Mouse (Mus musculus): ENCODE results near the gene Ptgr2. TPM values are rescaled to one million over a fixed set of nuclear protein-coding genes. Genes with fewer than 3 reads are reported as not detected.

Ptgr2 gene
- polyA plus RNA-seq, 1 experiment from 2014 or later: 14.0 TPM

DNA sequence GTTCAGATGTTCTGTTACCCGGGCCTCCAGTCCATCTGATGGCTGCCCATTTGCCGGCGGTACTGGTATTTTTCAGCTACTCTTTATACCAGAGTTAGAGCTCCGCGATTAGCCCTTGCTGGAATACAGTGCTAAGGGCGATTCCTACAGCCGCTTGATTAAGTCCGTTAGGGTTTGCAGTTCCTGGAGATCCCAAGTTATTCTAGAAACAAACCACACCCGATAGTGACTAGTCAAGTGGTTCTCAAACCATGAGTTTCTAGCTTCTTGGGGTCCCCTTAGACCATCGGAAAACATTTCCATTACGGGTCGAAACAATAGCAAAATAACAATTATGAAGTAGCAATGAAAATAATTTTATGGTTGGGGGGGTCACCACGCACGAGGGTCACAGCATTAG is 641 bp upstream of the Ptgr2 start:
- 75% methylated on average over 14 of the region's 14 CpGs for WGBS
- DNase-seq (ENCODE audit: low spot score): no peak

DNA sequence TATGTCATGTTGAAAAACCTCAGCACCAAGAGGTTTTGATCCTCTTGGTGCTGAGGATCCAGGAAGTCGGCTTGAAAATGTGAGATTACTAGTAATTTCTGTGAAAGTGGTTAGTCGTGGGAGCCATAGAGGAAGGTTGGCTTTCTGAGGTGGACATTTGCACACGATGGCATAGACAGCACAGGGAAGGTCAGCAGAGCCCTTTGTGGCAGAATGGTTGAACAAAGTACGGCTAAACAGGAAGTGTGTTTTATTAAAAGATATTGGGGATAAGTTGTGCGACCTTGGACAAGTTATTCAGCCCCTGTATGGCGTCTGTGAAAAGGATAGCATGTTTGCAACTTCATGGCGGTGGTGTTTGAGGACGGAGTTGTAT is 549 bp downstream of the Ptgr2 start:
- peak overlapping the region; percentile 65 for H3K4me2 ChIP-seq (ENCODE audit: low read depth, severe bottlenecking)
- H3K4me1 ChIP-seq (ENCODE audit: control insufficient read depth, insufficient read depth, low read length): 0 out of 2 replicates have a peak, but pooled peaks cover 4% of the 10 kb centered on the region
- H3K36me3 ChIP-seq (ENCODE audit: control insufficient read depth, insufficient read depth, low read length): no peaks in the 10 kb centered on the region
- no peak overlapping the region for H3K27ac ChIP-seq (replicated peaks; ENCODE audit: low read depth, low read length)
- DNase-seq (ENCODE audit: low spot score) (no peak), ATAC-seq (ENCODE audit: insufficient number of reproducible peaks, low FRiP score, low TSS enrichment, low read depth) (no peak)
- H3K9ac ChIP-seq (ENCODE audit: low read length): peak overlapping the region; percentile 65
- H3K9me3 ChIP-seq (ENCODE audit: control insufficient read depth, low read length): no peaks in the 10 kb centered on the region
- 36% methylated on average over 8 of the region's 8 CpGs for WGBS
- peak overlapping the region; percentile 51 for H3K4me3 ChIP-seq (ENCODE audit: low read depth, low read length)
- no peaks in the 10 kb centered on the region for H3K27me3 ChIP-seq (ENCODE audit: control insufficient read depth, insufficient read depth, low read length)

More for the DNA sequence above, 641 bp upstream of the Ptgr2 start:
- Histone ChIP-seq H3K4me1 (ENCODE audit: control insufficient read depth, insufficient read depth, low read length) (0 out of 2 replicates have a peak, but pooled peaks cover 4% of the 10 kb centered on the region), H3K27ac (replicated peaks; ENCODE audit: low read depth, low read length) (no peak overlapping the region), H3K9ac (ENCODE audit: low read length) (no peak overlapping the region), H3K9me3 (ENCODE audit: control insufficient read depth, low read length) (no peaks in the 10 kb centered on the region), H3K4me3 (ENCODE audit: low read depth, low read length) (peak overlapping the region; percentile 51; the same call in 1 of the 2 replicates), H3K27me3 (ENCODE audit: control insufficient read depth, insufficient read depth, low read length) (no peaks in the 10 kb centered on the region), H3K4me2 (ENCODE audit: low read depth, severe bottlenecking) (peak overlapping the region; percentile 65), H3K36me3 (ENCODE audit: control insufficient read depth, insufficient read depth, low read length) (no peaks in the 10 kb centered on the region)
- ATAC-seq (ENCODE audit: insufficient number of reproducible peaks, low FRiP score, low TSS enrichment, low read depth): no peak

DNA sequence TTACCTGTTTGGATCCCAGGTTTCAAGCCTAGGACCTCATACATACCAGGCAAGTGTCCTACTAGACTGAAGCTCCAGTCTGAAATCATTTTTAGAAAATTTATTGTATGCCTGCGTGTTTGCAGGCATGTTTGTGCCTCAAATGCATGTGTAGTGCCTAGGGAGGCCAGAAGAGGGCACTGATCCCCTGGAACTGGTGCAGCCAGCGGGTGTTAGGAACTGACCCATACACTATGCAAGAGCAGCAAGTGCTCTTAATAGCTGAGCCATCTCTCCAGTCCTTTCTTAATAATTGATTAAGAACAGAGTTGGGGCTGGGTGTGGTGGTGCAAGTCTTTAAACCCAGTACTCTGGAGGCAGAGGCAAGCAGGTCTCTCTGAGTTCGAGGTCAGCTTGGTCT is 3.4 kb downstream of the Ptgr2 start:
- ATAC-seq (ENCODE audit: insufficient number of reproducible peaks, low FRiP score, low TSS enrichment, low read depth) (no peak), DNase-seq (ENCODE audit: low spot score) (peak; percentile 61)
- 0 out of 2 replicates have a peak, but pooled peaks cover 4% of the 10 kb centered on the region for H3K4me1 ChIP-seq (ENCODE audit: control insufficient read depth, insufficient read depth, low read length)
- H3K36me3 ChIP-seq (ENCODE audit: control insufficient read depth, insufficient read depth, low read length): peaks cover under 1% of the 10 kb centered on the region; the same call in 1 of the 2 replicates
- no peak overlapping the region for H3K27ac ChIP-seq (replicated peaks; ENCODE audit: low read depth, low read length)
- no peak overlapping the region for H3K9ac ChIP-seq (ENCODE audit: low read length)
- no peak overlapping the region for H3K4me3 ChIP-seq (ENCODE audit: low read depth, low read length)
- H3K27me3 ChIP-seq (ENCODE audit: control insufficient read depth, insufficient read depth, low read length): no peaks in the 10 kb centered on the region
- H3K9me3 ChIP-seq (ENCODE audit: control insufficient read depth, low read length): no peaks in the 10 kb centered on the region
- no peak overlapping the region for H3K4me2 ChIP-seq (ENCODE audit: low read depth, severe bottlenecking)
- 59% methylated on average over 3 of the region's 3 CpGs for WGBS

- H3K36me3 ChIP-seq (ENCODE audit: control insufficient read depth, insufficient read depth, low read length): peaks cover 6% of the 10 kb centered on the region; the same call in 1 of the 2 replicates
- no peaks in the 10 kb centered on the region for H3K27me3 ChIP-seq (ENCODE audit: control insufficient read depth, insufficient read depth, low read length)
- no peak overlapping the region for H3K4me3 ChIP-seq (ENCODE audit: low read depth, low read length)
These were observed 12.8 kb downstream of the Ptgr2 start for GRCm38 (mm10) chr12:84297851-84298250.

GRCm38 (mm10) chr12:84299265-84299664 is 14.2 kb downstream of the Ptgr2 start:
- no peak overlapping the region for H3K9ac ChIP-seq (ENCODE audit: low read length)
- 0 out of 2 replicates have a peak, but pooled peaks cover 2% of the 10 kb centered on the region for H3K36me3 ChIP-seq (ENCODE audit: control insufficient read depth, insufficient read depth, low read length)
- no peak overlapping the region for H3K4me3 ChIP-seq (ENCODE audit: low read depth, low read length)
- H3K9me3 ChIP-seq (ENCODE audit: control insufficient read depth, low read length): no peaks in the 10 kb centered on the region
- H3K27me3 ChIP-seq (ENCODE audit: control insufficient read depth, insufficient read depth, low read length): no peaks in the 10 kb centered on the region
- no peak for DNase-seq (ENCODE audit: low spot score)
- 97% methylated on average over 2 of the region's 2 CpGs for WGBS
- ATAC-seq (ENCODE audit: insufficient number of reproducible peaks, low FRiP score, low TSS enrichment, low read depth): no peak
- no peaks in the 10 kb centered on the region for H3K4me1 ChIP-seq (ENCODE audit: control insufficient read depth, insufficient read depth, low read length)
- no peak overlapping the region for H3K4me2 ChIP-seq (ENCODE audit: low read depth, severe bottlenecking)
- no peak overlapping the region for H3K27ac ChIP-seq (replicated peaks; ENCODE audit: low read depth, low read length)

More at GRCm38 (mm10) chr12:84297851-84298250, 12.8 kb downstream of the Ptgr2 start:
- no peak overlapping the region for H3K9ac ChIP-seq (ENCODE audit: low read length)
- no peak overlapping the region for H3K4me2 ChIP-seq (ENCODE audit: low read depth, severe bottlenecking)
- H3K9me3 ChIP-seq (ENCODE audit: control insufficient read depth, low read length): no peaks in the 10 kb centered on the region
- ATAC-seq (ENCODE audit: insufficient number of reproducible peaks, low FRiP score, low TSS enrichment, low read depth) (no peak), DNase-seq (ENCODE audit: low spot score) (no peak)
- H3K27ac ChIP-seq (replicated peaks; ENCODE audit: low read depth, low read length): no peak overlapping the region
- no peaks in the 10 kb centered on the region for H3K4me1 ChIP-seq (ENCODE audit: control insufficient read depth, insufficient read depth, low read length)
- WGBS: 93% methylated on average over 6 of the region's 6 CpGs

DNA sequence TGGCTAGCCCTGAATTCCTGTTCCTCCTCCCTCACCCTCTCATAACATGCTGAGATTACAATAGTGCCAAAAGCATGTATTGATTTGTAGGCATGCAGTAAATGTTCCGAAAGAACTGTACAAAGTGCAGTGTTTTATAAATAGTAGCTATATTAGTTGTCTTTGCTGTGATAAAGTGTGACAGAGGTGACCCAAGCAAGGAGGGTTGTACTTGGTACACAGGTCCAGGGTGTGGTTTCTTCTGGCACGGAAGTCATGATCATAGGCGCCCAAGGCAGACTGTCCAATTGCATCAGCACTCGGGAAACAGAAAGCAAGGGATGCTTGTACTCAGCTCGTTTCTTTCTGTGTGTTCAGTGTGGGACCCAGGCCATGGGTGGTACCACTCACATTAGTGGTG is 19.1 kb downstream of the Ptgr2 start:
- no peak overlapping the region for H3K27ac ChIP-seq (replicated peaks; ENCODE audit: low read depth, low read length)
- no peak for ATAC-seq (ENCODE audit: insufficient number of reproducible peaks, low FRiP score, low TSS enrichment, low read depth)
- no peak for DNase-seq (ENCODE audit: low spot score)
- 89% methylated on average over 5 of the region's 5 CpGs for WGBS
- no peak overlapping the region for H3K4me2 ChIP-seq (ENCODE audit: low read depth, severe bottlenecking)
- H3K9me3 ChIP-seq (ENCODE audit: control insufficient read depth, low read length): no peaks in the 10 kb centered on the region
- H3K9ac ChIP-seq (ENCODE audit: low read length): no peak overlapping the region
- no peak overlapping the region for H3K4me3 ChIP-seq (ENCODE audit: low read depth, low read length)
- no peaks in the 10 kb centered on the region for H3K27me3 ChIP-seq (ENCODE audit: control insufficient read depth, insufficient read depth, low read length)
- H3K4me1 ChIP-seq (ENCODE audit: control insufficient read depth, insufficient read depth, low read length): no peaks in the 10 kb centered on the region
- 0 out of 2 replicates have a peak, but pooled peaks cover 2% of the 10 kb centered on the region for H3K36me3 ChIP-seq (ENCODE audit: control insufficient read depth, insufficient read depth, low read length)

- Histone ChIP-seq H3K9ac (ENCODE audit: low read length) (no peak overlapping the region), H3K27me3 (ENCODE audit: control insufficient read depth, insufficient read depth, low read length) (no peaks in the 10 kb centered on the region), H3K27ac (replicated peaks; ENCODE audit: low read depth, low read length) (no peak overlapping the region), H3K4me2 (ENCODE audit: low read depth, severe bottlenecking) (no peak overlapping the region), H3K9me3 (ENCODE audit: control insufficient read depth, low read length) (no peaks in the 10 kb centered on the region), H3K36me3 (ENCODE audit: control insufficient read depth, insufficient read depth, low read length) (0 out of 2 replicates have a peak, but pooled peaks cover 2% of the 10 kb centered on the region), H3K4me1 (ENCODE audit: control insufficient read depth, insufficient read depth, low read length) (no peaks in the 10 kb centered on the region), H3K4me3 (ENCODE audit: low read depth, low read length) (no peak overlapping the region)
- 80% methylated on average over 1 of the region's 1 CpGs for WGBS
- no peak for DNase-seq (ENCODE audit: low spot score)
- ATAC-seq (ENCODE audit: insufficient number of reproducible peaks, low FRiP score, low TSS enrichment, low read depth): no peak
These were observed 19.5 kb downstream of the Ptgr2 start for GRCm38 (mm10) chr12:84304554-84304953.

DNA sequence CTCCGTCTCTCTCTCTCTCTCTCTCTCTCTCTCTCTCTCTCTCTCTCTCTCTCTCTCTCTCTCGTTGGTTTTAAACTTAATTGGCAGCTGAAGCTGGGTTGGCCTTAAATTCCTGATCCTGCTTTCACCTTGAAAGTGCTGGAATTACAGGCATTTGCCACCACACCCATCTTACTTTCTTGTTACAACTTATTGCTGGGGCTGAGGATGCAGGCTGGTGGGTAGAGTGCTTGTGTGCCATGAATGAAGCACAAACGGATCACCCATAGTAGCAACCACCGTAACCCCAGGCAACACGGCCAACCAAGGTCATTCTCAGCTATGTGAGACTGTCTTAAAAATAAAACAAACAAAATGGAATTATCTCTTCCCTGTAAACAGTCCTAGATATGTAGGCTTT is 26.3 kb downstream of the Ptgr2 start:
- no peak overlapping the region for H3K27ac ChIP-seq (replicated peaks; ENCODE audit: low read depth, low read length)
- 79% methylated on average over 4 of the region's 5 CpGs for WGBS
- H3K36me3 ChIP-seq (ENCODE audit: control insufficient read depth, insufficient read depth, low read length): no peaks in the 10 kb centered on the region
- no peak for ATAC-seq (ENCODE audit: insufficient number of reproducible peaks, low FRiP score, low TSS enrichment, low read depth)
- H3K9ac ChIP-seq (ENCODE audit: low read length): no peak overlapping the region
- no peak for DNase-seq (ENCODE audit: low spot score)
- no peaks in the 10 kb centered on the region for H3K27me3 ChIP-seq (ENCODE audit: control insufficient read depth, insufficient read depth, low read length)
- H3K9me3 ChIP-seq (ENCODE audit: control insufficient read depth, low read length): no peaks in the 10 kb centered on the region
- H3K4me1 ChIP-seq (ENCODE audit: control insufficient read depth, insufficient read depth, low read length): no peaks in the 10 kb centered on the region
- no peak overlapping the region for H3K4me3 ChIP-seq (ENCODE audit: low read depth, low read length)
- H3K4me2 ChIP-seq (ENCODE audit: low read depth, severe bottlenecking): no peak overlapping the region

DNA sequence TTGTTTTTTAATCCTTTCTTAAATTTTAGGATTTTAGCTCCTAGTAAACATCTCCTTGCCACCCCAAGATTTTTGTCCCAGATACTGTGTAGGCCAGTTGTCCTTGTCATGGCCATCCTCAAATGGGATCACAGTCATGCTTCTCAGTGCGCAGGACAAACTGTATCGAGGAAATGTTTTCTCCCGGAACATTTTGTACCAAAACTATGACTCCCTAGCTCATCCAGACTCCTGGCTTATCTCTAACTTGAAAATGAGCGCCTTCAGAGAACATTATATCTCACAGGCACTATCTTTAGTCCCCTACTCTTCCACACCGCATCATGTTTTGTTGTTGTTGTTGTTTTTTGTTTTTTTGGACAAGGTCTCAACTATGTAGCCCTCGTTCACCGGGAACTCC is 31.0 kb downstream of the Ptgr2 start:
- Histone ChIP-seq H3K9me3 (ENCODE audit: control insufficient read depth, low read length) (no peaks in the 10 kb centered on the region), H3K27me3 (ENCODE audit: control insufficient read depth, insufficient read depth, low read length) (no peaks in the 10 kb centered on the region), H3K36me3 (ENCODE audit: control insufficient read depth, insufficient read depth, low read length) (no peaks in the 10 kb centered on the region), H3K27ac (replicated peaks; ENCODE audit: low read depth, low read length) (peak overlapping the region; percentile 82; the same call in 1 of the 2 replicates), H3K9ac (ENCODE audit: low read length) (peak overlapping the region; percentile 73), H3K4me3 (ENCODE audit: low read depth, low read length) (peak overlapping the region; percentile 74), H3K4me2 (ENCODE audit: low read depth, severe bottlenecking) (peak overlapping the region; percentile 64), H3K4me1 (ENCODE audit: control insufficient read depth, insufficient read depth, low read length) (peaks cover 3% of the 10 kb centered on the region; the same call in 1 of the 2 replicates)
- no peak for DNase-seq (ENCODE audit: low spot score)
- ATAC-seq (ENCODE audit: insufficient number of reproducible peaks, low FRiP score, low TSS enrichment, low read depth): no peak
- WGBS: 48% methylated on average over 7 of the region's 7 CpGs
